Mouse (Mus musculus): ENCODE measurements at regions not wholly inside any gene's neighbourhood (a gene's known extent, or its start where the extent isn't known, plus 50 kb on each side); places are given as distances from the start of the nearest gene placed in this dataset.

DNA sequence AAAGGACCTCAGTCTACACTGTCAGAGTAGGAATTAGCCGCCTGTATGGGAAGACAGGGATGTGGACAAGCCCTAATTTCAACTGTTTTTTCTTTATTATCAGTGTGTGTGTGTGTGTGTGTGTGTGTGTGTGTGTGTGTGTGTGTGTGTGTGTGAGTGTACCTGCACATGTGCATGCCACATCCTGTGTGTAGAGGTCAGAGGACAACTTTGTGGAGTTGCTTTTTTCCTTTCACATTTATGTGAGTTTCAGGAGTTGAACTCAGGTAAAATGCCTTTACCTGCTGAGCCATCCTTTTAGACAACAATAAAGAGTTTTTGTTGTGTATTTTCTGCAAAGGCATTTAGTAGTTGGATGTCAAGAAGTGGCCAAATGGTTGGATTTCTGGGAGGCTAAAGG lies 2606.8 kb downstream of the Gm37988 start:
- no peak overlapping the region for H3K27ac ChIP-seq (ENCODE audit: low read depth, low read length)
- no peaks in the 10 kb centered on the region for H3K4me1 ChIP-seq (replicated peaks; ENCODE audit: control insufficient read depth, insufficient read depth, low read length)
- no peak for ATAC-seq (replicated peaks; ENCODE audit: low FRiP score)
- no peak overlapping the region for H3K4me3 ChIP-seq (ENCODE audit: low read depth, low read length)
- H3K27me3 ChIP-seq (ENCODE audit: control insufficient read depth, insufficient read depth, low read length), result no peaks in the 10 kb centered on the region
- DNase-seq (ENCODE audit: low spot score), result no peak
- no peaks in the 10 kb centered on the region for H3K9me3 ChIP-seq (ENCODE audit: control insufficient read depth, low read length)
- H3K36me3 ChIP-seq (ENCODE audit: control insufficient read depth, insufficient read depth, low read length), result no peaks in the 10 kb centered on the region
- no peak overlapping the region for H3K4me2 ChIP-seq (ENCODE audit: low read depth, low read length, severe bottlenecking)
- H3K9ac ChIP-seq (ENCODE audit: low read length), result no peak overlapping the region
- WGBS, result 90% methylated on average over 1 of the region's 1 CpGs

GRCm38 (mm10) chr1:7451660-7452155 lies 2644.0 kb downstream of the Gm37988 start:
- no peak overlapping the region for H3K4me3 ChIP-seq (ENCODE audit: low read depth, low read length)
- H3K4me2 ChIP-seq (ENCODE audit: low read depth, low read length, severe bottlenecking), result no peak overlapping the region
- DNase-seq (ENCODE audit: low spot score), result no peak
- no peaks in the 10 kb centered on the region for H3K4me1 ChIP-seq (replicated peaks; ENCODE audit: control insufficient read depth, insufficient read depth, low read length)
- 84% methylated on average over 3 of the region's 3 CpGs for WGBS
- H3K9ac ChIP-seq (ENCODE audit: low read length), result no peak overlapping the region
- no peaks in the 10 kb centered on the region for H3K36me3 ChIP-seq (ENCODE audit: control insufficient read depth, insufficient read depth, low read length)
- H3K27me3 ChIP-seq (ENCODE audit: control insufficient read depth, insufficient read depth, low read length), result no peaks in the 10 kb centered on the region
- H3K27ac ChIP-seq (ENCODE audit: low read depth, low read length), result no peak overlapping the region
- no peaks in the 10 kb centered on the region for H3K9me3 ChIP-seq (ENCODE audit: control insufficient read depth, low read length)
- no peak for ATAC-seq (replicated peaks; ENCODE audit: low FRiP score)

- 72% methylated on average over 2 of the region's 2 CpGs for WGBS
- Histone ChIP-seq H3K4me3 (ENCODE audit: low read depth, low read length) (no peak overlapping the region), H3K4me1 (replicated peaks; ENCODE audit: control insufficient read depth, insufficient read depth, low read length) (no peaks in the 10 kb centered on the region), H3K27me3 (ENCODE audit: control insufficient read depth, insufficient read depth, low read length) (no peaks in the 10 kb centered on the region), H3K9me3 (ENCODE audit: control insufficient read depth, low read length) (no peaks in the 10 kb centered on the region), H3K36me3 (ENCODE audit: control insufficient read depth, insufficient read depth, low read length) (no peaks in the 10 kb centered on the region), H3K27ac (ENCODE audit: low read depth, low read length) (no peak overlapping the region), H3K9ac (ENCODE audit: low read length) (no peak overlapping the region), H3K4me2 (ENCODE audit: low read depth, low read length, severe bottlenecking) (no peak overlapping the region)
- ATAC-seq (replicated peaks; ENCODE audit: low FRiP score) (no peak), DNase-seq (ENCODE audit: low spot score) (no peak)
Measured at GRCm38 (mm10) chr1:7454931-7455330, 2647.2 kb downstream of the Gm37988 start.

- no peaks in the 10 kb centered on the region for H3K36me3 ChIP-seq (ENCODE audit: control insufficient read depth, insufficient read depth, low read length)
- ATAC-seq (replicated peaks; ENCODE audit: low FRiP score), result no peak
Measured at GRCm38 (mm10) chr1:7457895-7458294, 2650.2 kb downstream of the Gm37988 start.

DNA sequence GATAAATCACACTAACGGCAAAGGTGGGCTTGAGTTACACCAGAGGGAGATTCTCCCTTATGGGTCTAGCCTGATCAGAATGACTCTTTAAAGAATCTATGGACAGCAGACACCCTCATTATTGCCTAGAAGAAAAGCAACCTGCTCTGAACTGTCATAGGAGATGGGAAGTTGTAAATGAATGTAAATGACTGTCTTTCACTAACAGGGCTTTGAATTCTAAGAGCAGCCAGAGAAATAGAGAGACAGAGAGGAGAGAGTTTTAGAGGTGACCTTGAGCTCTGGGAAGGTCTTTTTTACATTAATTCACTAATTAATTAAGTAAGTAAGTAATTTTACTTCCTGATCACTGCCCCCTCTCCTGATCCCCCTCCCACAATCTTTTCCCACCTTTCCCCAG lies 2686.4 kb downstream of the Gm37988 start:
- Histone ChIP-seq H3K9me3 (ENCODE audit: control insufficient read depth, low read length) (no peaks in the 10 kb centered on the region), H3K9ac (ENCODE audit: low read length) (no peak overlapping the region), H3K27ac (ENCODE audit: low read depth, low read length) (no peak overlapping the region), H3K36me3 (ENCODE audit: control insufficient read depth, insufficient read depth, low read length) (no peaks in the 10 kb centered on the region), H3K4me2 (ENCODE audit: low read depth, low read length, severe bottlenecking) (no peak overlapping the region), H3K4me1 (replicated peaks; ENCODE audit: control insufficient read depth, insufficient read depth, low read length) (no peaks in the 10 kb centered on the region), H3K4me3 (ENCODE audit: low read depth, low read length) (no peak overlapping the region), H3K27me3 (ENCODE audit: control insufficient read depth, insufficient read depth, low read length) (no peaks in the 10 kb centered on the region)
- 96% methylated on average over 1 of the region's 1 CpGs for WGBS
- ATAC-seq (replicated peaks; ENCODE audit: low FRiP score), result no peak
- no peak for DNase-seq (ENCODE audit: low spot score)

More at GRCm38 (mm10) chr1:7457895-7458294, 2650.2 kb downstream of the Gm37988 start:
- Histone ChIP-seq H3K9me3 (ENCODE audit: control insufficient read depth, low read length) (no peaks in the 10 kb centered on the region), H3K9ac (ENCODE audit: low read length) (no peak overlapping the region), H3K4me1 (replicated peaks; ENCODE audit: control insufficient read depth, insufficient read depth, low read length) (no peaks in the 10 kb centered on the region), H3K4me3 (ENCODE audit: low read depth, low read length) (no peak overlapping the region), H3K27me3 (ENCODE audit: control insufficient read depth, insufficient read depth, low read length) (no peaks in the 10 kb centered on the region), H3K27ac (ENCODE audit: low read depth, low read length) (no peak overlapping the region), H3K4me2 (ENCODE audit: low read depth, low read length, severe bottlenecking) (no peak overlapping the region)
- DNase-seq (ENCODE audit: low spot score), result no peak

- no peaks in the 10 kb centered on the region for H3K4me1 ChIP-seq (replicated peaks; ENCODE audit: control insufficient read depth, insufficient read depth, low read length)
- DNase-seq (ENCODE audit: low spot score), result no peak
Measured at GRCm38 (mm10) chr1:7499042-7499441, 2691.3 kb downstream of the Gm37988 start.

GRCm38 (mm10) chr1:7502363-7502762 lies 2694.7 kb downstream of the Gm37988 start:
- Histone ChIP-seq H3K4me2 (ENCODE audit: low read depth, low read length, severe bottlenecking) (no peak overlapping the region), H3K4me3 (ENCODE audit: low read depth, low read length) (no peak overlapping the region), H3K27me3 (ENCODE audit: control insufficient read depth, insufficient read depth, low read length) (no peaks in the 10 kb centered on the region), H3K36me3 (ENCODE audit: control insufficient read depth, insufficient read depth, low read length) (no peaks in the 10 kb centered on the region), H3K4me1 (replicated peaks; ENCODE audit: control insufficient read depth, insufficient read depth, low read length) (no peaks in the 10 kb centered on the region), H3K9ac (ENCODE audit: low read length) (no peak overlapping the region), H3K27ac (ENCODE audit: low read depth, low read length) (no peak overlapping the region), H3K9me3 (ENCODE audit: control insufficient read depth, low read length) (no peaks in the 10 kb centered on the region)
- WGBS, result 87% methylated on average over 2 of the region's 2 CpGs
- DNase-seq (ENCODE audit: low spot score) (no peak), ATAC-seq (replicated peaks; ENCODE audit: low FRiP score) (no peak)

More at GRCm38 (mm10) chr1:7499042-7499441, 2691.3 kb downstream of the Gm37988 start:
- Histone ChIP-seq H3K9me3 (ENCODE audit: control insufficient read depth, low read length) (no peaks in the 10 kb centered on the region), H3K9ac (ENCODE audit: low read length) (no peak overlapping the region), H3K4me2 (ENCODE audit: low read depth, low read length, severe bottlenecking) (no peak overlapping the region), H3K36me3 (ENCODE audit: control insufficient read depth, insufficient read depth, low read length) (no peaks in the 10 kb centered on the region), H3K27me3 (ENCODE audit: control insufficient read depth, insufficient read depth, low read length) (no peaks in the 10 kb centered on the region), H3K4me3 (ENCODE audit: low read depth, low read length) (no peak overlapping the region), H3K27ac (ENCODE audit: low read depth, low read length) (no peak overlapping the region)
- 76% methylated on average over 6 of the region's 6 CpGs for WGBS
- no peak for ATAC-seq (replicated peaks; ENCODE audit: low FRiP score)

DNA sequence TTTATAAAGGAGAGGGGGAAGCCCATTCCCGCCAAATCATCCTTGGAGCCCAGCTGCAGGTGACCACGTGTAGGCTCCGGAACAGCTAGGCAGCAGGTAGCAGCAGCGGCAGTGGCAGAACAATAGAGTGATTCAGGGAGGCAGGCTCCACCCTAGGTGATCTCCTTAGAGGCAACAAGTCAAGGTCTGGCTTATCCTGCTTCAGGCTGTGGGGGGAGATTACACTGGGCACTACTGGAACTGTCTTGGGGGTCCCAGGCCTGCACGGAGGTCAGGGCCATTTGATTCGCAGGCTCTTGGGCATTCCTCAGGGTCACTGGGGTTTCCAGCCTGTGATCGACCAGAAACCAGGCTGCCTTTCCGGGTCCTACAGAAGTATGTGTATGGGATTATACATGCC lies 2711.1 kb downstream of the Gm37988 start:
- ATAC-seq (replicated peaks; ENCODE audit: low FRiP score), result no peak
- Histone ChIP-seq H3K27me3 (ENCODE audit: control insufficient read depth, insufficient read depth, low read length) (no peaks in the 10 kb centered on the region), H3K4me1 (replicated peaks; ENCODE audit: control insufficient read depth, insufficient read depth, low read length) (no peaks in the 10 kb centered on the region), H3K9me3 (ENCODE audit: control insufficient read depth, low read length) (no peaks in the 10 kb centered on the region), H3K9ac (ENCODE audit: low read length) (no peak overlapping the region), H3K4me2 (ENCODE audit: low read depth, low read length, severe bottlenecking) (no peak overlapping the region), H3K36me3 (ENCODE audit: control insufficient read depth, insufficient read depth, low read length) (no peaks in the 10 kb centered on the region), H3K27ac (ENCODE audit: low read depth, low read length) (no peak overlapping the region), H3K4me3 (ENCODE audit: low read depth, low read length) (no peak overlapping the region)
- DNase-seq (ENCODE audit: low spot score), result no peak
- WGBS, result 62% methylated on average over 8 of the region's 8 CpGs

DNA sequence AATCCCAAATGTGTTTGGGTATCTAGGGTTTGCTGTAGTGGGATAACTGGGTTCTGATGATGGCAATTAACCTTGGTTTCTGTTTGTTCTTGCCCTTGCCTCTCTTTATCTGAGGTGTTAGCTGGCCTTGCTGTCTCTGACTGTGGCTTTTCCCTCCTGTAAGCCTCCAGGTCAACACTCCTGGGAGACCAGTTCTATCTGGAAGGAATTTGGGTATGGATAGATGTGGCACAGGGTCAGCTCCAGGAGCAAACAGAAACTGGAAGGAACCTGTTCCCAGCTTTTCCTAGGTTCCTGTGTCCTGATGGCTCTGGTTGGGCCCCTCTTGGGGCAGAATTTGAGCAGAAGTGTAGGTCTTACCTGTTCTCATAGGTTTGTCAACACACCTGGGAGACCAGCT lies 2725.8 kb downstream of the Gm37988 start:
- Histone ChIP-seq H3K27ac (ENCODE audit: low read depth, low read length) (no peak overlapping the region), H3K4me2 (ENCODE audit: low read depth, low read length, severe bottlenecking) (no peak overlapping the region), H3K36me3 (ENCODE audit: control insufficient read depth, insufficient read depth, low read length) (no peaks in the 10 kb centered on the region), H3K27me3 (ENCODE audit: control insufficient read depth, insufficient read depth, low read length) (no peaks in the 10 kb centered on the region), H3K9ac (ENCODE audit: low read length) (no peak overlapping the region), H3K4me3 (ENCODE audit: low read depth, low read length) (no peak overlapping the region), H3K4me1 (replicated peaks; ENCODE audit: control insufficient read depth, insufficient read depth, low read length) (no peaks in the 10 kb centered on the region), H3K9me3 (ENCODE audit: control insufficient read depth, low read length) (no peaks in the 10 kb centered on the region)
- ATAC-seq (replicated peaks; ENCODE audit: low FRiP score) (no peak), DNase-seq (ENCODE audit: low spot score) (no peak)
